Mouse (Mus musculus) retina, embryonic 14.5 days (tissue): ENCODE results near the gene Acaa1b.

ENCODE experiments used
- DNase-seq: peaks from one replicate; pipeline ENCODE4 v3.0.0-alpha.2; 2015; ENCODE audit warnings: low spot score

Acaa1b gene

DNA sequence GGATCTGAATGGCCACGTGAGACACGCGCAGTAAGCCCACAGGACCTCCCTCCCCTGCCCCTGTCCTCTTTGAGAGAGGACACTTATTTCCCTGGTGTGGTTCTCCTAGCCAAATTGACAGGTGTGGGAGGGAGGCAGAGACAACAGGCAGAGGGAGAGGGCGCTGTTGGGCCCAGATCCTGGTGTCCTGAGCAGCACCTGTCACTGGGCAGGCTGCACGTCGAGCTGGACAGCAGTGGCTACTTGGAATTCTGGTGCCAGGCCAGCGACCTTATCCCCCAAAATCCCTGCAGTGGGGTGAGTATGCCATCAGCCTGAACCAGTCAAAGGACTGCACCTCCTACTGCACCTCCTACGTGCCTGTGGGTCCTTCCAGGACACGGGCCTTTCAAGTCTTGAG is 13.5 kb downstream of the Acaa1b start:
- DNase-seq, result no peak

DNA sequence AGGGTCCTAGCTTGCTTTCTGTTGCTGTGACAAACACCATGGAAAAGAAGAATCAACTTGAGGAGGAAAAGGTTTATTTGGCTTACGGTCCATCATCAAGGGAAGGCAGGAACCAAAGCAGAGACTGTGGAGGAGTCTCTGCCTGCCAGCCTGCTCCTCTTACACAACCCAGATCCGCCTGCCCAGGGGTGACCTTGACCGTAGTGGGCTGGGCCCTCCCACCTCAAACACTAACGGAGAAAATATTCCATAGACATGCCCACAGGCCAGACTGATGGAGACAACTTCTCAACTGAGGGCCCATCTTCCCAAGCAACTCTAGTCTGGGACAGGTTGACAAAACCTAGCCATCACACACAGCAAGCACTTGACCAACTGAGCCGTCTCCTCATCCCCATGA is 14.8 kb downstream of the Acaa1b start:
- no peak for DNase-seq

DNA sequence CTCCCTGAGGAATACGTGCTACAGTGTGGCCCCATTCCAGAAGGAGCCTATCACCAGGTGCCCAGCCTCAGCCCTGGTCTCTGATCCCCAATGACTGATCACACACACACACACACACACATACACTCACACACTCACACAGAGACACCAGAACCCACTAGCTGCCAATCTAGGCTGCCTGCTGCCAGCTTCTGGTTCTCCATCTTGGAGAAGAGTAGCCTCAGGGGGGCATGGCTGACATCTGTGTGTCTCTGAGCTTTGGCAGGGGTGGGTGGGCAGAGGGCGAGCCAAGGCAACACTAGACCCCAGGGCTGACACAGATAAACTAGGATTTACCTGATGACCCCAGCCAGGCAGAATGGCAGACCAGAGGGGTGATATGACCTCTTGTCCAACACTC is 18.1 kb downstream of the Acaa1b start:
- DNase-seq, result no peak

DNA sequence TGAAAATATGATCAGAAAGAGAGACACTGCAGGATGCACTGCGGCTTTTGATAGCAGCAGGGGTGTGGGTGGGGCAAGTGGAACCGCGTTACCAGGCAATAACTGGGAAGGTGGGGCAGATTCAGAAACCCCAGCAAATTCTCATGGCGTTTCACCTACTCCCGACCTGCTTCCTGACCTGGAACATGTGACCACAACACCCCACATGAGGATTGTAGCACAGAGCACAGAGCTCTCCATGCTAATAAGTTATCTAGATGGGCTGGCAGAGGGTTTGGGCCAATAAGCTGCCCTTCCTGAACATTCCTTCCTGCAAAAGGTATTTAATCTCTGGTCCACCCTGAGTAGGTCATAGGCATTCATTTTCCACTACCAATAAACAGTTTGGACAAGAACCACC is 26.2 kb downstream of the Acaa1b start:
- DNase-seq, result no peak

DNA sequence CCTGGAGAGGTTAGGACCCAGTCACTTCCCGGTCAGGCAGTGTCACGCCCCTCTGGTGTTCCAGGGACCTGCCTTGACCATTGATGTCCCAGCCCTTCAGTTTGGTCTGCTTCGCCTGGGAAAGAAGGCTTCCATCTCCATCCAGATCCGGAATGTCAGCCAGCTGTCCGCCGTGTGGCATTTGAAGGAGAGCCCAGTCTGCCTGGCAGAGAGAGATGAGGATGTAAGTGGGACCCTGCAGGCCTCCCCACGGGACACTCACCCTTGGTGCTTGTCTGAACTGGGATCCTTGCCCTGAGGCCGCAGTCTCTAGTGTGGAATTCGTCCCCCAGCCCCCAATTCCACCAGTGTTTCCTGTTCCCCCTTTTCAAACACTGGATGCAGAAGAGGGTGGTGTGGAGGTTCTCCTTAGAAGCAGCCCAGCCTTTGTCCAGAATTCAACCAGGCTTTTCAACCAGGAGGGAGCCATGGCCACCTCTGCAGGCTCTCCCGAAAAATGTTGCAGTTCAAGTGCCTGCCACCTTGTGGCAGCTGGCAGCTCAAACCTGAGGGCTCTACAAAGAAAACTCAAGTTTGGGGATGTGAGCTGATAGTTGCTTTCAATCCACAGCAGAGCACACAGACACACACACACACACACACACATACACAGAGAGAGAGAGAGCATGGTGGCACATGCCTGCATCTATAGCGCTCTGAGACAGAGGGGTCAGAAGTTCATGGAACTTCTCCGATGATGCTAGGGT is 28.3 kb downstream of the Acaa1b start:
- DNase-seq, result peak; percentile 23

DNA sequence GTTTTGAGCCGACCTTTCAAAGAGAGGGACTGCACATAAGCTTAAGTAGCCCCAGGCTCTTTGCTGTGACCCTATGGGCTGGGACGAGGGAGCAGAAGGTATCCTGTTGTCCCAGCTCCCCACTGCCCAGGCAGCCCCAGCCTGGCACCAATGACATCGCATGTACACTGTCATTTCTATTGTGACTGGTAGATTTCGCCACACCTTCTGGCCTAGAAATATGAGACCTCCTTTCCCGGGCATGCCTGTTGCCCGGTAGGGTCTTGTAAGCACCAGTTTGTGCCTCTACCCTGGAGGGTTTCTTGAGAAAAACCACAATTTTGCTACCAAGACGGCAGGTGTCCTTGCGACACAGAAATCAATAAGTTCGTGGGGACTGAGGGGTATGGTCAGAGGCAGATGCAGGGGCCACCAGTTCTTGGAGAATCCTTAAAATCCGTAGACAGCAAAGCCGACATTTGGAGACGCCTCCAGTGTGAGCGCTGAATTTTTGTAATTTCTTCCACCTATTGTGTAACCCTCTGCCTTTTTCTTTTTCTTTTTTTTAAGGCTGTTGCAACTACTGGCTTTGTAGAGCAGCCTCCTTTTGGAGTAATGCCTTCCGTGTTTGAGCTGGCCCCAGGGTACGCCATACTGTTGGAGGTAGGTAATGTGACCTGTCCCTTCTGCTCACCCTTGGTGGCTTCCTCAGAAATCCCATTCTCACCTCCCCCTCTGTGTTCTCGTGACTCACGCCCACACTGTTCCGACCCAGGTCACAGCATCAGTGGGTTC is 34.1 kb downstream of the Acaa1b start:
- no peak for DNase-seq

DNA sequence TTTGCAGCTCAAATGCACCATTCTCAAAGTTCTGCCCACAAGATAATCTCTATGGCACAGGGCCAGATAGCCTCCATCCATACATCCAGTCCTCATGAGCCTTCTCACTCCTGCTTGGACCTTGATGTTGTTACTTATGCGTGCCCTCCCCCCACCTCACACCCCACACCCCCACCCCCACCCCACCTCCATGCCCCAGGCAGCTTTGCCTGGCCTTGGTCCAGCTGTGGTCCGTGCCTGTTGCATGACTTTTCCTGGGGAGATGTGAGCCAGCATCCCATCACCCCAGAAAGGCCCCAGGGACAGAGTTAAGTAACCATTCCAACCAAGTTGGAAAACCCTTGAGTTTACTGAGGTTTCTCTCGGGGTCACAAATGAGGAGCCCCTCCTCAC is 36.7 kb downstream of the Acaa1b start:
- DNase-seq, result no peak

DNA sequence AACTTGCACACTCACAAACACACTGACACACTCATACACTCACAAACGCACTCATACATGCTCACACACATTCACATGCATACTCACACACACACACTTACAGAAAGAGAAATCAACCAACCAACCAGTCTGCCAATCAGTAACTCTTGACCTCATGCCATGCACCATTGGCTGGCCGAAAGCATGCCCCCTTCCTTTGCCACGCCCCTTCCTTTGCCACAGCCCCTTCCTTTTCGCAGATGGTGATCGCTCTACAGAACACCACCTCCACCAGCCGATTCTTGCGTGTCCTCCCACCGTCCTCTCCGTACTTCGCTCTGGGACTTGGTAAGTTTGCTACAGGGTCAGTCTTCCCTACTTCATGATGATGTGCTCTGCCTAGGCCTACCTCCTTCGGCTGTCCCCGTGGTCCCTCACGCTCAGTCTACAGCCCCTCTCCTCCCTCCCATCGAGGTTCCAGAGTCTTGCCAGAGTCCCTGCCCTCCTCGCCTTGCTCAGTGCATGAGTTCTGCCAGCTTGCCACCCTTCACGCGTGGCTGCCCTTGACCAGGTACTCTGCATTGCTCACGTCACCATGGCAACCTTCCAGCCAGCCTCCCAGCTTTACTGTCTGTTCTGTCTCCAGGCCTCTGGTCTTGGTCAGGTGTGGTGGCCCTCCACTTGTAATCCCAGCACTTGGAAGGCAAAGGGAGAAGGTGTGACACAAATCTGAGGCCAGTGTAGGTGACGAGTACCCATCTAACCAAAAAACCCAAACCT is 37.3 kb downstream of the Acaa1b start:
- DNase-seq, result no peak

DNA sequence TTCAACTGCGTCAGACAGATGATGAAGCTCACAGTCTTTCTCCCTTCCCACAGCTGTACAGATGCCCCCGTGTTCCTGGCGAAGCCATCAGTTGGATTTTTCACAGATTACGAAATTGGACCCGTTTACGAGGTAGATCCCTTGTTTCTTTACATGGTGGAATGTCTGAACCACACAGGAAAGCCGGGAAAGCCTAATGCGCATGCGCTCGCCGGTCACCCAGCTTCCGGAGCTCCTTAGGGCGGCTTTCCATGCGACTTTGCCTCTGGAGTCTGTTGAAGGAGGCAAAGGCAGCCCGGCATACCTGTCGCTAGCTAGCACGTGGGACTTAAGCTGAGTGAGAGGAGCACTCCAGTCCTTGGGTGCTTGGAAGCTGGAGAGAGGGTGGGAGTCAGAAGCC is 42.0 kb downstream of the Acaa1b start:
- DNase-seq, result no peak

DNA sequence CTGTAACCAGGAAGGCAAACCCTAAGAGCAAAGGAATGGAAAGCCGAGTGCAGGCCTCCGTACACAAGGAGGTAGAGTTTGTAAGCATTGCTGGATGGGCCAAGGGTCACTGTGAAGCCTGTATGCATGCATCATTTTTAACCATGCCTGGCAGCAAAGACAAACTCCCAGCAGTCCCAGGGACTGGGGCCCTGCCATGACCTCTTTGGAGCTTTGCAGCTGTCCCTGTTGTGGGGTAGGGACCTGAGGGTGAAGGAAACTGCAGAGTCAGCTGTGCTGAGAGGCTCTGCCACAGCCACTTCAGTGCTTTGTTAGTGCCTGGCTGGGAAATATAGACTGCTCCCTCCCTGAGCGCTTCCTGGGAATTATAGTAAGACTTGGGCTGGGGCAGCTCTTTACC is 46.3 kb downstream of the Acaa1b start:
- peak; percentile 55 for DNase-seq

DNA sequence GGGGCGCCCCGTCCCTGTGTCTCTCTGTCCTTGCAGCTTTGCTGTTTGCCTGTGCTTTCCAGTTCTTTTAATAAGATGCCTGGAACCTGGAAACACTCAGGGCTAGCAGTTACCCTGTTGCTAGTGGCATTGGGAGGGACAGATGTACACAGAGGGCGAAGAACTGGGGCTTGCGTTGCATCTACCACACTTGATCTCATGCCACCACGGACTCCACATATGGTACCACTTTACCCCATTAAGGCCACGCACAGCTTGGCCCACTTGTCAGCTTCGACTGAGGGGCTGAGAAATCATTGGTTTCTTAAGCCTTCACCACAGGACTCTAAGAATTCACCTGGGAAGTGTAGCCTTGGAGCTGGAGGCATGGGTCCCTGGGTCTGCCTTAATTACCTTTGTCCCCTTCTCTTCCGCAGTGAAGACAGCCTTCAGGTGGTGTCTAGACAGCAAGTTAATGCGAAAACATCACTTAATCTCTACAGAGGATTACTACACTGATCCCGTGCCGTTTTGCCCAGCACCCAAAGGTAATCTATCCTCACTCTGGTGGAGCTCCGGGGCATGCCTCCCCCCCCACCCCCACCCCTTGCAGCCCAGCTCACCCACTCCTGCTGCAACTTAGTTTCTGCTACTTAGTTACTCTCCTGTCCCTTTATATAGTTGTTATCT is 47.1 kb downstream of the Acaa1b start:
- no peak for DNase-seq

DNA sequence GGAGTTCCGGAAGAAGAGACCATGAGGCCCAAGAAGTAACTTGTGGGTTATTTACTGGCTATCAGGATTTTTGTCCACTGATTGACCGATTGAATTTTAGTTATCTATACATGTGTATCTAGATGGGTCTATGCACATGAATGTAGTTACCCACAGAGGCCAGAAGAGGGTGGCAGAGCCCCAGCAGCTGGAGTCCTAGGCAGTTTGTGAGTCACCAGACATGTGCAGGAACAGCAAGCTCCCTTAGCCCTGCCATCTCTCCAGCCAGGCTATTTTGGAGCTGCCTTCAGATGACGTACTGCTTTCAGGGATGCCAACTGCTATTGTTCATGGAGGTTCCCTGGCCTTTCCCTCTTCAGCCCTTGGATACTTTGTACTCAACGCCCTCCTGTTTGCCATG is 49.3 kb downstream of the Acaa1b start:
- peak; percentile 52 for DNase-seq

DNA sequence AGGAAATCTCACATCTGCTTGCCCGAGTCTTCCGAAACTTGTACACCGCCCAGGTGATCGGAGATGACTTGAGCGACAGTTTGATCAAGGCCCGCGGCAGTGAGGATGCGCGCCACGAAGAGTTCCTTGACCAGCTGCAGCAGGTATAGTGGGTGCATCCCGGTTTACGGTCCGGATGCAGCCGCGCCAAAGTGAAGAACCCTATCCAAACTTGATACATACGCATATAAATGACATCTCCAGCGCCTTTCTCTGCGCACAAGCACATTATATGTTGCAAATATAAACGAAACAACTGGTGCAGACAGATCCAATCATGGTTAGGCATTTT is 54.1 kb downstream of the Acaa1b start:
- no peak for DNase-seq

DNA sequence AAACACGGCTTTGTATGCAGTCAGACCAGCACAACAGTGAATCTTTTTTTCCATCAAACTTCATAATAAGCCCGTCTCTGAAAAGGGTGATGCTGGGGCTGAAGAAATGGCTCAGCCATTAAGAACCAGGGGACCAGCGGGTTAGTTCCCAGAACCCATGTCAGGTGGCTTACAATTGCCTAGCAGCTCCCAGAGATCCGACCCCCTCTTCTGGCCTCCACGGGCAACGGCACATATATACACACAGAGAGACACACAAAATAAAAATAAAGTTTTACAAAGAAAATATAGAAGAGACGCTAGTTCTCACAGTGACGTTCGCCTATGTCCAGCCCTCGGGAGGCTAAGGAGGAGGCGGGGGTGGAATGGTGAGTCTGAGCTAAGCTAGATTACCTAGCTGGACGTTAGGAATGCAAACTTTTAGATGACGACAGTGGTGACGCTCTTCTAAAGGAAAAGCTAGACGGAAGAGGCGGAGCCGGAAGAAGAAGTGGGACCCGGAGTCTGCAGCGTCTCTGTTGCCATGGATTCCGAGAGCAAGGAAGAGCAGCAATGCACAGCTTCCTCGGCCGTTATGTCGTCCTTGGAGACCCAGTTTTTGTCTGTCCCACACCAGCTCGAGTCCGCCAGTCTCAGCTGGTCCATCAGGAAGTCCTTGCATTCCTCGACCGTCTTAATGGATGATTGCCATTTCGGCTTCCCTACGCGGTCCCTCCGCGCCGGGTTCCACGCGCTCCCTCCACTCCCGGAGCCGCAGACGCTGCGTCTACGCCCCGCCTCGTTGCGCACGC is 54.7 kb downstream of the Acaa1b start, which contains the start of gene Dlec1:
Dlec1 (plus strand) TSS at position 487 of the 791 bp plus-strand sequence.
- peak; percentile 82 for DNase-seq

DNA sequence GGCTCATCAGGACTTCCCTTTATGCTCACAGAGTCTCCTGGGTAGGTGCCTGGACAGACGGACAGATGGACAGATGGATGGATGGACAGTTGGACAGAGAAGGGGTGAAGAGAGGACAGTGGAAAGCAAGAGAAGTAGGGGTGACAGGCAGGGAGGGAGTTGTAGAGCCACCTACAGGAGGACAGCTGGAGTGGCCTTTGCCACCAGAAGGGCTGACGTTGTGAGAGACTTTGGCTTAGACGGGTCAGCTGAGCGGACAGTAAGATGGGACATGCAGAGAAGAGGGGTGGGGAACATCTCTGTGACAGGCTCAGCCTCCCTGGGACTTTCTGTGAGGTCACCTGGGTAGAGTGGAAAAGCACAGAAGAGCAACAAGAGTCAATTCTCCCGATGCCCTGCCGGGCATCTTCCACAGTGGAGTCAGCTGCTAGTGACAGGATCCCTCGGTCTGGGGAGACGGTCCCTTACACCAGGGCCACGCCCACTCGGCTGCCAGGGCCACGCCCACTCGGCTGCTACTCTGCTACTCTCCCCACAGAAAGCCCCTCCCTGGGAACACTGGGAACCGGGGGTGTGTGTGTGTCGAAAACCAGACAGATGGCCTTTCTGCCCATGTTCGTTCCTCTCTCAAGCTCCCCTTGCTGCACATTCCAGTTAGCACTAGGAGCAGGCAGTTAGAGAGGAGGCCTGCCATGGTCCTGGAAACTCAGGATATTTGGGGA is 56.6 kb downstream of the Acaa1b start:
- DNase-seq, result peak; percentile 69
